Mouse (Mus musculus): ENCODE results near the gene Ttc26.
"Not testable (repeated sequence)": the region's sequence is repeated elsewhere in the genome, so short reads cannot be mapped to it uniquely, and the experiment has no call there.

Ttc26 gene

DNA sequence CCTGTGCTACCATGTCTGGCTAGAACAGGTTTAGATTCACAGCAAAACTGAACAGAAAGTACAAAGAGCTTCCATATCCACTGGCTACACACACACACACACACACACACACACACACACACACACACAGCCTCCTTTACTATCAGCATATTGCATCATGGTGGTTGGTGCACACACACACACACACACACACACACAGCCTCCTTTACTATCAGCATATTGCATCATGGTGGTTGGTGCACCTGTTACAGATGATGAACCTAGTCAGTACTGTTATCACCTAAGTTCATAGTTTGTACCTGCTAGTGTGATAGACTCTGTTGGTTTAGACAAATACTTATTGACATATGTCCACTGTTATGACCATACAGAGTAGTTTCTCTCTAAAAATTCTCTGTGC is 75.2 kb downstream of the Ttc26 start:
- DNase-seq (ENCODE audit: low read depth, low spot score), result not testable (repeated sequence)

DNA sequence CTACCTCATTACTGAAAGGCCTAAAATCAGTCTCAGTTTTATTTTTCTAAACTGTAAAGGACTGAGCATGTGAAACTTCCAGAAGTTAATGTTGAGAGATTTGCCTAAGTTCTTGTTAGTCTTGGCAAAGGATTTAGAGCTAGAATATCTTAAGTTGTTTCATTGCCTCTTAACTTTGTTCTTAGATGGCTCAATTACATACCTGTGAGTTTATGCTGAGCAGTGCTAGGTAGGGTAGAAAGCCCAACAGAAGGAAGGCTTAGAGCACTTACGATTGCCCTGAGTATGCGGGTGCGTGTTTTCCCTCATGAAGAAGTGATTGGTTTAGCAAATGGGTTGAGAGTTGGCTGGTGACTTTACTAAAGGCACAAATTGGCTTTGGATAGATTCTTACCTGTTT is 76.8 kb downstream of the Ttc26 start:
- DNase-seq (ENCODE audit: low read depth, low spot score), result no peak

- no peak for DNase-seq (ENCODE audit: low read depth, low spot score)
Observed at GRCm38 (mm10) chr6:38469591-38469990, 88.3 kb downstream of the Ttc26 start.
